Comparison of ENCODE assay signal across 8 mouse cellular contexts in genomic region chr14:84446941-84447641, GRCm38 (mm10). TPM values are rescaled to one million over a fixed set of nuclear protein-coding genes. Genes with fewer than 3 reads are reported as not detected.
A peak's percentile ranks its signal among the peaks of the same experiment; 100 is the strongest.
DNase-seq lines count a peak whose midpoint lies in the region; ATAC-seq and TF ChIP-seq lines count a peak whose summit lies in the region.

No protein-coding gene starts in this region.

- peak; percentile 40 for DNase-seq in ES-E14 (ENCODE audit: low read depth, low spot score)
- peak; percentile 25 for DNase-seq in cerebellum, adult 8-10 months
- DNase-seq in frontal cortex, postnatal 14 days (ENCODE audit: low spot score in 2 of 2), result peak; percentile 51 to 57
- peak in 1 of 2 experiments; percentile 71 for DNase-seq in layer of hippocampus, adult 2 months (ENCODE audit: low spot score in 2 of 2)
- peak; percentile 65 for DNase-seq in lung, embryonic 14.5 days
- DNase-seq in c-Kit-positive CD71-positive TER-119-positive erythroid progenitor cells, embryonic 14.5 days (ENCODE audit: low spot score), result no peak

- H3K27ac ChIP-seq in ES-E14 (ENCODE audit: insufficient read depth, low read depth, low read length, poor library complexity, severe bottlenecking), result no peak overlapping the region
- peak overlapping the region; percentile 80 for H3K27ac ChIP-seq in layer of hippocampus, adult 2 months
- H3K27ac ChIP-seq in lung, embryonic 14.5 days (ENCODE audit: low read depth), result no peak overlapping the region
- H3K27ac ChIP-seq in olfactory bulb, adult 2 months (ENCODE audit: insufficient read depth, low read depth, low read length), result peak overlapping the region; percentile 10

- ATAC-seq in hematopoietic stem cell, adult 5-6 weeks (replicated peaks in 1 of 2; ENCODE audit: insufficient read depth in 1 of 2, low FRiP score in 2 of 2, low TSS enrichment in 1 of 2, low read depth in 1 of 2, poor library complexity in 2 of 2, severe bottlenecking in 2 of 2), result peak; percentile 14 to 26; a peak in 2 of 4 replicates
- ATAC-seq in lung, embryonic 14.5 days (ENCODE audit: insufficient read depth), result 0 out of 2 replicates have a peak, but pooled peaks have one; percentile 4

- H3K9me3 ChIP-seq in ES-E14 (ENCODE audit: control insufficient read depth, insufficient read depth, low read depth, low read length), result no peaks in the 10 kb centered on the region
- no peaks in the 10 kb centered on the region for H3K9me3 ChIP-seq in lung, embryonic 14.5 days (ENCODE audit: low read depth, low read length)

- H3K9ac ChIP-seq in ES-E14 (ENCODE audit: insufficient read depth, low read depth, low read length, poor library complexity, severe bottlenecking), result no peak overlapping the region
- H3K9ac ChIP-seq in lung, embryonic 14.5 days, result peak overlapping the region; percentile 45

- peak overlapping the region; percentile 89 for H3K4me2 ChIP-seq in lung, embryonic 14.5 days

- WGBS in lung, embryonic 14.5 days, result 7% methylated on average over 45 of the region's 45 CpGs
- 6% methylated on average over 45 of the region's 45 CpGs for WGBS in olfactory bulb, adult 2 months

- H3K4me3 ChIP-seq in ES-E14 (ENCODE audit: insufficient read depth in 1 of 2, low read depth in 1 of 2, low read length in 2 of 2, poor library complexity in 1 of 2, severe bottlenecking in 1 of 2), result peak overlapping the region in 1 of 2 experiments; percentile 15; a peak in 2 of 4 replicates
- peak overlapping the region; percentile 75 for H3K4me3 ChIP-seq in layer of hippocampus, adult 2 months
- peak overlapping the region; percentile 57 for H3K4me3 ChIP-seq in lung, embryonic 14.5 days (ENCODE audit: low read depth, low read length)
- peak overlapping the region; percentile 88 for H3K4me3 ChIP-seq in olfactory bulb, adult 2 months (ENCODE audit: insufficient read depth, low read depth, low read length)

- no peak for TF ChIP-seq POLR2A in olfactory bulb, adult 2 months (IDR thresholded peaks at IDR 0.05; ENCODE audit: insufficient read depth, low read depth, low read length)

- TF ChIP-seq CTCF in layer of hippocampus, adult 2 months (conservative IDR thresholded peaks at IDR 0.05), result peak; percentile 82
- TF ChIP-seq CTCF in lung, embryonic 14.5 days (IDR thresholded peaks at IDR 0.05; ENCODE audit: low read depth), result peak; percentile 73
- TF ChIP-seq CTCF in olfactory bulb, adult 2 months (IDR thresholded peaks at IDR 0.05; ENCODE audit: insufficient read depth, low read depth, low read length), result peak; percentile 76; the same call in 1 of the 2 replicates

- H3K27me3 ChIP-seq in lung, embryonic 14.5 days (ENCODE audit: insufficient read depth, low read length), result peaks cover 19% of the 10 kb centered on the region

- in situ Hi-C loops in ES-E14 (cut with MboI; ENCODE audit: low sequenced_read_pairs in 2 of 2, unreplicated experiment in 2 of 2), result no loop called here

- H3K36me3 ChIP-seq in ES-E14 (ENCODE audit: control insufficient read depth, insufficient read depth, low read length, poor library complexity, severe bottlenecking), result no peaks in the 10 kb centered on the region
- no peaks in the 10 kb centered on the region for H3K36me3 ChIP-seq in lung, embryonic 14.5 days (ENCODE audit: insufficient read depth)

- peaks cover 0 to 15% of the 10 kb centered on the region in 2 experiments; a peak in 1 of 4 replicates for H3K4me1 ChIP-seq in ES-E14 (ENCODE audit: control insufficient read depth in 2 of 2, insufficient read depth in 2 of 2, low read length in 2 of 2, poor library complexity in 1 of 2)
- H3K4me1 ChIP-seq in lung, embryonic 14.5 days (ENCODE audit: insufficient read depth), result no peaks in the 10 kb centered on the region
- peaks cover 11% of the 10 kb centered on the region; the same call in 1 of the 2 replicates for H3K4me1 ChIP-seq in olfactory bulb, adult 2 months (ENCODE audit: control insufficient read depth, insufficient read depth, low read length)

TF ChIP-seq in ES-E14, 5 proteins besides CTCF, POLR2A, EP300 and RAD21:
- no peak for TF ChIP-seq CHD2 (IDR thresholded peaks at IDR 0.05; ENCODE audit: low read depth, low read length)

RNA-seq across cellular contexts. Expression of gene Pcdh17, which starts 3.7 kb away (rescaled TPM):
- total RNA-seq in ES-E14 (2012; rRNA removed), result 0.21 and 0.22 TPM in 2 replicates
- total RNA-seq in hematopoietic stem cell, adult 5-6 weeks (2017), result 0.15 TPM in 1 of 2 replicates, not detected in the other
- 10 to 100 TPM; 41.1 to 44.8 TPM for total RNA-seq in layer of hippocampus, adult 2 months (2021)
- polyA plus RNA-seq in lung, embryonic 14.5 days (2014; fragmentation: Nextera tagmentation; extraction: Ambion mirVana), result 20.6 and 21.6 TPM in 2 replicates
- 35.2 and 39.8 TPM in 2 replicates for polyA plus RNA-seq in olfactory bulb, adult 2 months (2012; ENCODE audit: insufficient read depth, insufficient read length, low replicate concordance, missing spikeins)

Comparison
In these comparisons a context has a peak if more than half of its experiments do, and no peak if none do; other contexts are left out.
1. H3K27ac ChIP-seq: peak in layer of hippocampus, adult 2 months (single experiment) and olfactory bulb, adult 2 months (single experiment); none in ES-E14 (single experiment) and lung, embryonic 14.5 days (single experiment).
2. RNA of gene Pcdh17, which starts 3.7 kb away (total RNA-seq): 41.1 to 44.8 TPM in layer of hippocampus, adult 2 months; 0.21 to 0.22 TPM in ES-E14 and 0.15 TPM in hematopoietic stem cell, adult 5-6 weeks; every median in the first group is over 10 times any median in the second.
3. Peak in every context shown above with its lines, with median percentiles within 50 percentile points of each other: CTCF ChIP-seq.